Mouse (Mus musculus) CH12.LX (cell line): ENCODE measurements at regions not wholly inside any gene's neighbourhood (a gene's known extent, or its start where the extent isn't known, plus 50 kb on each side); places are given as distances from the start of the nearest gene placed in this dataset.

Experiments used
- CTCF ChIP-seq, 2 experiments: IDR thresholded peaks in 1 of 2; conservative IDR thresholded peaks in 1 of 2; 2 replicates each; pipeline ENCODE4 v1.5.1; 2011 to 2012; ENCODE audit warnings: low read depth in 2 of 2, low read length in 2 of 2, improper control_type of control experiment in 1 of 2, inconsistent platforms in 1 of 2, mild to moderate bottlenecking in 1 of 2, moderate library complexity in 1 of 2
- EP300 ChIP-seq: IDR thresholded peaks from 2 replicates; pipeline ENCODE4 v1.6.1; 2011; ENCODE audit warnings: low read length, improper control_type of control experiment
- GABPA ChIP-seq: IDR thresholded peaks from 2 replicates; pipeline ENCODE4 v1.6.1; 2012; ENCODE audit warnings: low read depth, low read length, improper control_type of control experiment, inconsistent platforms; ENCODE audit not compliant: insufficient replicate concordance
- HCFC1 ChIP-seq: IDR thresholded peaks from 2 replicates; pipeline ENCODE4 v1.6.1; 2012; ENCODE audit warnings: low read depth, mild to moderate bottlenecking, inconsistent platforms, low read length, improper control_type of control experiment
- JUND ChIP-seq: conservative IDR thresholded peaks from 2 replicates; pipeline ENCODE4 v1.6.1; 2011; ENCODE audit warnings: low read depth, low read length, improper control_type of control experiment
- MAX ChIP-seq: IDR thresholded peaks from 2 replicates; pipeline ENCODE4 v1.6.1; 2011; ENCODE audit warnings: low read length, improper control_type of control experiment
- POLR2A ChIP-seq: IDR thresholded peaks from 2 replicates; pipeline ENCODE4 v1.6.1; 2011; ENCODE audit warnings: low read depth, mild to moderate bottlenecking, improper control_type of control experiment, low read length

DNA sequence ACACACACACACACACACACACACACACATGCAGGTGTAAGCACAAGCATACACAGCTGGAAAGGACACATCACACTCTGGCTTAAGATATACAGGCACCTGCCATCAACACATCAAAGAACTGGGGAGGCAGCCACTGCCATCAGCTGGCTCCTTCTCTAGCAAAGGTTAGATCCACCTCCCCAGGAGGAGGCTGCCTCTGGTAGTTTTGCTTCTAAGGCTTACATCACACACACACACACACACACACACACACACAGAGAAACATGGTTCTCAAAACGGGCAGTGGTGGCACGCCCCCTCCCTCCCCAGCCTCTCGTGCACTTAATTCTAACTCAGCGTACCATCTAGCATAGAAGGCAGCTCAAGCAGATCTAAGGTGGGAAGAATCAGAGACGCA is 126.9 kb upstream of the Zdhhc25 start:
- TF ChIP-seq GABPA (no peak), POLR2A (no peak), MAX (no peak), CTCF (conservative IDR thresholded peaks at IDR 0.05 in 1 of 2, IDR thresholded peaks at IDR 0.05 in 1 of 2; ENCODE audit: low read depth in 2 of 2, low read length in 2 of 2) (no peak), EP300 (no peak), JUND (no peak), HCFC1 (no peak)
